Mouse (Mus musculus) liver, adult 2 months (tissue): ENCODE data around the gene Adk.

Source experiments
- CTCF ChIP-seq: fragments of 200-500 bp; IDR thresholded peaks from 2 replicates; pipeline ENCODE4 v1.5.1; 2011; ENCODE audit warnings: low read depth, low read length, control low read depth
- POLR2A ChIP-seq: fragments of 200-500 bp; IDR thresholded peaks from 2 replicates; pipeline ENCODE4 v1.6.1; 2011; ENCODE audit warnings: low read length, control low read depth; ENCODE audit not compliant: insufficient read depth; ENCODE audit errors: extremely low read depth

GRCm38 (mm10) chr14:21253993-21254339, 201.6 kb downstream of the Adk start:
- TF ChIP-seq CTCF (no peak), POLR2A (no peak)
